Mouse (Mus musculus): ENCODE data around the gene Hist1h2ah.

Hist1h2ah gene

GRCm38 (mm10) chr13:22008707-22009106 lies 26.7 kb downstream of the Hist1h2ah start:
- no peak for DNase-seq (ENCODE audit: low spot score in 2 of 2)

- no peak for DNase-seq (ENCODE audit: low spot score in 2 of 2)
Measured at GRCm38 (mm10) chr13:22007872-22008271, 27.5 kb downstream of the Hist1h2ah start.

- DNase-seq (ENCODE audit: low spot score in 2 of 2), result no peak
Measured at GRCm38 (mm10) chr13:22007121-22007510, 28.3 kb downstream of the Hist1h2ah start.

- DNase-seq (ENCODE audit: low spot score in 2 of 2), result peak; percentile 48 to 51
Measured at GRCm38 (mm10) chr13:22006334-22007120, 28.8 kb downstream of the Hist1h2ah start.

GRCm38 (mm10) chr13:22005605-22006333 lies 29.6 kb downstream of the Hist1h2ah start:
- no peak for DNase-seq (ENCODE audit: low spot score in 2 of 2)

- DNase-seq (ENCODE audit: low spot score in 2 of 2), result no peak
Measured at GRCm38 (mm10) chr13:22001823-22002222, 33.5 kb downstream of the Hist1h2ah start.

GRCm38 (mm10) chr13:22001346-22001745 lies 34.0 kb downstream of the Hist1h2ah start:
- DNase-seq (ENCODE audit: low spot score in 2 of 2), result no peak

- DNase-seq (ENCODE audit: low spot score in 2 of 2), result no peak
Measured at GRCm38 (mm10) chr13:21999147-21999546, 36.2 kb downstream of the Hist1h2ah start.

- DNase-seq (ENCODE audit: low spot score in 2 of 2), result no peak
Measured at GRCm38 (mm10) chr13:21998412-21998811, 37.0 kb downstream of the Hist1h2ah start.

- DNase-seq (ENCODE audit: low spot score in 2 of 2), result no peak
Measured at GRCm38 (mm10) chr13:21997821-21998220, 37.5 kb downstream of the Hist1h2ah start.

GRCm38 (mm10) chr13:21997201-21997820 lies 38.1 kb downstream of the Hist1h2ah start:
- DNase-seq (ENCODE audit: low spot score in 2 of 2), result no peak

GRCm38 (mm10) chr13:21996840-21997185 lies 38.6 kb downstream of the Hist1h2ah start:
- no peak for DNase-seq (ENCODE audit: low spot score in 2 of 2)

GRCm38 (mm10) chr13:21996101-21996839 lies 39.1 kb downstream of the Hist1h2ah start:
- no peak for DNase-seq (ENCODE audit: low spot score in 2 of 2)

GRCm38 (mm10) chr13:21995331-21995914 lies 39.9 kb downstream of the Hist1h2ah start:
- no peak for DNase-seq (ENCODE audit: low spot score in 2 of 2)

GRCm38 (mm10) chr13:21994896-21995295 lies 40.5 kb downstream of the Hist1h2ah start:
- DNase-seq (ENCODE audit: low spot score in 2 of 2), result no peak

GRCm38 (mm10) chr13:21993957-21994738 lies 41.2 kb downstream of the Hist1h2ah start:
- DNase-seq (ENCODE audit: low spot score in 2 of 2), result no peak

GRCm38 (mm10) chr13:21992550-21992949 lies 42.8 kb downstream of the Hist1h2ah start:
- no peak for DNase-seq (ENCODE audit: low spot score in 2 of 2)
